Mouse (Mus musculus) megakaryocyte, embryonic 14.5 days (primary cell): ENCODE measurements around the gene Ldb2.

Source experiments
- FLI1 ChIP-seq: IDR thresholded peaks from 2 replicates; pipeline ENCODE4 v1.6.1; 2012; ENCODE audit warnings: low read length, inconsistent platforms, mixed read lengths
- GATA1 ChIP-seq: IDR thresholded peaks from 3 replicates; pipeline ENCODE4 v1.6.1; 2012; ENCODE audit warnings: mixed read lengths, low read length, inconsistent platforms, borderline replicate concordance

DNA sequence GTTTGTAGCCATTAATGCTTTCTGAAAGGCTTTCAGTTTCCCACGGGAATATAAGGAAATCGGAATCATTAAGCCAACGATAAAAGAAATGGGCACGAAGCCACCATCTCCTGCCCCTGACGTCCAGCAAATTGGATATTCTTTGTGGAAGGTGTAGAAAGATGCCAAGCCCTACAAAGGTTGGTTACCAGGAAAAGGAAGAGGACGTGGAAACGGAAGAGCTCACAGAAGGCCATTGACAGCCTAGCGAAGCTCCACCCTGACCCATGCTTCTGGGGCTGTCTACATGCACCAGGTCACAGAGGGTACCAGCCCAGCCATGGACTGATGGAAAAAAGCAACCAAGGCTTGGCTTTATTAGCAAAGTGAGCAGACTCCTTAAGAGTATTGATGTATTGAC, 31.0 kb downstream of the Ldb2 start:
- TF ChIP-seq FLI1 (no peak), GATA1 (no peak)
